Mouse (Mus musculus) stomach, embryonic 15.5 days (tissue): ENCODE measurements at regions not wholly inside any gene's neighbourhood (a gene's known extent, or its start where the extent isn't known, plus 50 kb on each side); places are given as distances from the start of the nearest gene placed in this dataset.

Experiments
- ATAC-seq: fragments of 200-750 bp; cut with Nextera tagmentation; 2 replicates; pipeline ENCODE4 v1.8.0; 2017; ENCODE audit warnings: low read depth, moderate number of reproducible peaks, moderate TSS enrichment; ENCODE audit not compliant: insufficient read depth, low FRiP score
- H3K27ac ChIP-seq: fragments of 300-500 bp; sonication (generic); 2 replicates; pipeline ENCODE4 v1.5.1; 2015; ENCODE audit warnings: mild to moderate bottlenecking, inconsistent platforms
- H3K27me3 ChIP-seq: fragments of 300-500 bp; sonication (generic); replicated peaks from 2 replicates; pipeline ENCODE4 v1.6.1; 2015; ENCODE audit warnings: inconsistent platforms
- H3K36me3 ChIP-seq: fragments of 300-500 bp; sonication (generic); 2 replicates; pipeline ENCODE4 v1.6.1; 2015; ENCODE audit warnings: inconsistent platforms
- H3K4me1 ChIP-seq: fragments of 300-500 bp; sonication (generic); 2 replicates; pipeline ENCODE4 v1.6.1; 2015; ENCODE audit warnings: inconsistent platforms
- H3K4me2 ChIP-seq: fragments of 300-500 bp; sonication (generic); 2 replicates; pipeline ENCODE4 v1.6.1; 2015; ENCODE audit warnings: mild to moderate bottlenecking, inconsistent platforms
- H3K4me3 ChIP-seq: fragments of 300-500 bp; sonication (generic); replicated peaks from 2 replicates; pipeline ENCODE4 v1.5.1; 2015; ENCODE audit warnings: inconsistent platforms
- H3K9ac ChIP-seq: fragments of 300-500 bp; sonication (generic); 2 replicates; pipeline ENCODE4 v1.6.1; 2015; ENCODE audit warnings: inconsistent platforms
- H3K9me3 ChIP-seq: fragments of 300-500 bp; sonication (generic); 2 replicates; pipeline ENCODE4 v1.6.1; 2016; ENCODE audit warnings: inconsistent platforms
- WGBS: fragments of 180-500 bp; shearing (Covaris S2); methylation state at CpG from one replicate; pipeline ENCODE4 v1.1.7; 2015; 5-methylcytosine and 5-hydroxymethylcytosine counted together

GRCm38 (mm10) chr2:116983821-116984351, 105.4 kb downstream of the Tmco5 start:
- Histone ChIP-seq H3K4me3 (no peak overlapping the region), H3K4me1 (peaks cover 5% of the 10 kb centered on the region; the same call in 1 of the 2 replicates), H3K27ac (no peak overlapping the region), H3K9ac (no peak overlapping the region), H3K36me3 (no peaks in the 10 kb centered on the region), H3K4me2 (no peak overlapping the region), H3K9me3 (no peaks in the 10 kb centered on the region), H3K27me3 (no peaks in the 10 kb centered on the region)
- ATAC-seq: no peak
- 52% methylated on average over 10 of the region's 10 CpGs for WGBS

GRCm38 (mm10) chr2:116984597-116984996, 106.1 kb downstream of the Tmco5 start:
- Histone ChIP-seq H3K4me2 (no peak overlapping the region), H3K27ac (no peak overlapping the region), H3K9ac (no peak overlapping the region), H3K27me3 (no peaks in the 10 kb centered on the region), H3K9me3 (no peaks in the 10 kb centered on the region), H3K4me3 (no peak overlapping the region), H3K4me1 (peaks cover 4% of the 10 kb centered on the region; the same call in 1 of the 2 replicates), H3K36me3 (no peaks in the 10 kb centered on the region)
- no peak for ATAC-seq
- 67% methylated on average over 3 of the region's 3 CpGs for WGBS

GRCm38 (mm10) chr2:116985549-116985948, 107.1 kb downstream of the Tmco5 start:
- no peak for ATAC-seq
- Histone ChIP-seq H3K9me3 (no peaks in the 10 kb centered on the region), H3K4me1 (no peaks in the 10 kb centered on the region), H3K27ac (no peak overlapping the region), H3K4me3 (no peak overlapping the region), H3K36me3 (no peaks in the 10 kb centered on the region), H3K27me3 (no peaks in the 10 kb centered on the region), H3K9ac (no peak overlapping the region), H3K4me2 (no peak overlapping the region)
- WGBS: 42% methylated on average over 5 of the region's 5 CpGs

- Histone ChIP-seq H3K4me2 (no peak overlapping the region), H3K27ac (no peak overlapping the region), H3K36me3 (no peaks in the 10 kb centered on the region), H3K9me3 (no peaks in the 10 kb centered on the region), H3K9ac (no peak overlapping the region), H3K4me1 (no peaks in the 10 kb centered on the region), H3K4me3 (no peak overlapping the region), H3K27me3 (no peaks in the 10 kb centered on the region)
- 87% methylated on average over 8 of the region's 8 CpGs for WGBS
- no peak for ATAC-seq
Observed at GRCm38 (mm10) chr2:116988953-116989674, 110.6 kb downstream of the Tmco5 start.

- H3K4me3 ChIP-seq: no peak overlapping the region
- no peaks in the 10 kb centered on the region for H3K4me1 ChIP-seq
- no peak overlapping the region for H3K4me2 ChIP-seq
- H3K9ac ChIP-seq: no peak overlapping the region
- no peaks in the 10 kb centered on the region for H3K9me3 ChIP-seq
- no peak overlapping the region for H3K27ac ChIP-seq
- 55% methylated on average over 1 of the region's 1 CpGs for WGBS
- ATAC-seq: no peak
- no peaks in the 10 kb centered on the region for H3K27me3 ChIP-seq
- no peaks in the 10 kb centered on the region for H3K36me3 ChIP-seq
Observed at GRCm38 (mm10) chr2:116990106-116990505, 111.6 kb downstream of the Tmco5 start.

GRCm38 (mm10) chr2:116991561-116992042, 113.1 kb downstream of the Tmco5 start:
- no peak overlapping the region for H3K9ac ChIP-seq
- no peaks in the 10 kb centered on the region for H3K9me3 ChIP-seq
- 80% methylated on average over 6 of the region's 6 CpGs for WGBS

GRCm38 (mm10) chr2:116993724-116994123, 115.2 kb downstream of the Tmco5 start:
- H3K27ac ChIP-seq: no peak overlapping the region
- no peak overlapping the region for H3K9ac ChIP-seq
- H3K27me3 ChIP-seq: no peaks in the 10 kb centered on the region
- no peak overlapping the region for H3K4me3 ChIP-seq
- no peaks in the 10 kb centered on the region for H3K4me1 ChIP-seq
- no peaks in the 10 kb centered on the region for H3K9me3 ChIP-seq
- no peak overlapping the region for H3K4me2 ChIP-seq
- ATAC-seq: no peak
- 76% methylated on average over 4 of the region's 4 CpGs for WGBS
- H3K36me3 ChIP-seq: no peaks in the 10 kb centered on the region

More at GRCm38 (mm10) chr2:116991561-116992042, 113.1 kb downstream of the Tmco5 start:
- Histone ChIP-seq H3K36me3 (no peaks in the 10 kb centered on the region), H3K27me3 (no peaks in the 10 kb centered on the region), H3K4me3 (no peak overlapping the region), H3K4me2 (no peak overlapping the region), H3K4me1 (no peaks in the 10 kb centered on the region), H3K27ac (no peak overlapping the region)
- no peak for ATAC-seq

GRCm38 (mm10) chr2:116996302-116996701, 117.8 kb downstream of the Tmco5 start:
- Histone ChIP-seq H3K4me1 (no peaks in the 10 kb centered on the region), H3K36me3 (no peaks in the 10 kb centered on the region), H3K27me3 (no peaks in the 10 kb centered on the region), H3K9me3 (no peaks in the 10 kb centered on the region), H3K4me2 (no peak overlapping the region), H3K27ac (no peak overlapping the region), H3K4me3 (no peak overlapping the region), H3K9ac (no peak overlapping the region)
- no peak for ATAC-seq
- WGBS: 77% methylated on average over 6 of the region's 6 CpGs

- no peak overlapping the region for H3K27ac ChIP-seq
- H3K36me3 ChIP-seq: no peaks in the 10 kb centered on the region
- WGBS: 58% methylated on average over 1 of the region's 1 CpGs
- no peak; the same call in 1 of the 2 replicates for ATAC-seq
- H3K4me2 ChIP-seq: no peak overlapping the region
- no peak overlapping the region for H3K9ac ChIP-seq
- no peaks in the 10 kb centered on the region for H3K4me1 ChIP-seq
- no peak overlapping the region for H3K4me3 ChIP-seq
- H3K27me3 ChIP-seq: no peaks in the 10 kb centered on the region
- no peaks in the 10 kb centered on the region for H3K9me3 ChIP-seq
Observed at GRCm38 (mm10) chr2:116998822-116999221, 120.3 kb downstream of the Tmco5 start.

- ATAC-seq: no peak
Observed at GRCm38 (mm10) chr2:116999592-116999991, 121.1 kb downstream of the Tmco5 start.

GRCm38 (mm10) chr2:117003976-117004375, 117.2 kb upstream of the Spred1 start:
- ATAC-seq: no peak
- no peak overlapping the region for H3K27ac ChIP-seq
- H3K9ac ChIP-seq: no peak overlapping the region
- H3K27me3 ChIP-seq: no peaks in the 10 kb centered on the region
- WGBS: 90% methylated on average over 2 of the region's 2 CpGs
- no peak overlapping the region for H3K4me3 ChIP-seq
- H3K4me2 ChIP-seq: no peak overlapping the region
- no peaks in the 10 kb centered on the region for H3K4me1 ChIP-seq
- H3K9me3 ChIP-seq: no peaks in the 10 kb centered on the region
- no peaks in the 10 kb centered on the region for H3K36me3 ChIP-seq

More at GRCm38 (mm10) chr2:116999592-116999991, 121.1 kb downstream of the Tmco5 start:
- H3K9ac ChIP-seq: no peak overlapping the region
- no peak overlapping the region for H3K4me3 ChIP-seq
- no peaks in the 10 kb centered on the region for H3K9me3 ChIP-seq
- H3K4me1 ChIP-seq: no peaks in the 10 kb centered on the region
- 65% methylated on average over 5 of the region's 5 CpGs for WGBS
- H3K36me3 ChIP-seq: no peaks in the 10 kb centered on the region
- no peak overlapping the region for H3K27ac ChIP-seq
- no peaks in the 10 kb centered on the region for H3K27me3 ChIP-seq
- no peak overlapping the region for H3K4me2 ChIP-seq

- Histone ChIP-seq H3K27me3 (no peaks in the 10 kb centered on the region), H3K9ac (no peak overlapping the region), H3K4me1 (no peaks in the 10 kb centered on the region), H3K4me3 (no peak overlapping the region), H3K9me3 (no peaks in the 10 kb centered on the region), H3K27ac (no peak overlapping the region), H3K4me2 (no peak overlapping the region), H3K36me3 (no peaks in the 10 kb centered on the region)
- 90% methylated on average over 2 of the region's 2 CpGs for WGBS
- no peak for ATAC-seq
Observed at GRCm38 (mm10) chr2:117006846-117007245, 114.3 kb upstream of the Spred1 start.
